Mouse (Mus musculus): ENCODE measurements around the gene Metrnl.
A peak's percentile ranks its signal among the peaks of the same experiment; 100 is the strongest.
"Not testable (repeated sequence)": the region's sequence is repeated elsewhere in the genome, so short reads cannot be mapped to it uniquely, and the experiment has no call there.

Gene Metrnl

DNA sequence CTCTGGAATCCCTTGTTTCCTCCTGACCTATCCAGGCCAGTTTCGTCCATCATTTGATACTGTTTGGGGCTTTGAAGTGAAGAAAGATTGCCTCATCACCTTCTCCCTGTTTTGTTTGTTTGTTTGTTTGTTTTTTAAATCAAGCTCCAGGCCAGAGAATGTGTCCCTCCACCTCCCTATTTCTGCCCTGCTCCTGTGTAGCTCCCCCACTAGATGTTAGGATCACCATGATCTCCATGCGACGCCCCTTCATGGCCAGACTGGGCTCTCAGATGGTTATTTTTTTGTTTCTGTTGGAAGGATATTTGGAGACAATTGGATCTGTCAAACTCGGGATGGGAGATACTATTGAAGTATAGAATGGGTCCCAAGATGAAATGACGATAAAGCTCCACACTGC, at the start of gene Metrnl:
Metrnl (plus strand) TSS at position 301 of the 400 bp plus-strand sequence.
- no peak for DNase-seq (ENCODE audit: low spot score)

GRCm38 (mm10) chr11:121651556-121651955, 49.8 kb upstream of the Metrnl start:
- DNase-seq (ENCODE audit: low spot score): no peak

GRCm38 (mm10) chr11:121651983-121652382, 49.4 kb upstream of the Metrnl start:
- no peak for DNase-seq (ENCODE audit: low spot score)

GRCm38 (mm10) chr11:121652547-121653305, 48.6 kb upstream of the Metrnl start:
- DNase-seq (ENCODE audit: low spot score): peak; percentile 40

DNA sequence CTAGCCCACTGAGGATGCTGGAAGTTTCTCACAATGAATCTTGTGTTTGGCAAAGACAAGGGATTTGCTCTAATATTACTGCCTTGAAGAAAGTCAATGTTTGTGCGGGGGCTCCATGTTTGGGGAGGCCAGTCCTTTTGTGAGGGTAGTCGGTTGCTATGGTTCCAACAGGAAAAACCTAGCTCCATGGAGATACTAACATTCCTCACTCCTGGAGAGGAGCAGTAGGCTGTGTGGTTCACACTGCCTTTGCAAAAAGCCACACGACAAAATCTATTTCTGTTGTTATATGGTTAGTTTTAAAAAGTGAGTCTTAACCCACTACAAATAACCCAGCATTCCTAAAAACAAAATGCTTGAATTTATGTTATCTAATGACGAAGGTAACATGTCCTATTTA, 47.7 kb upstream of the Metrnl start:
- DNase-seq (ENCODE audit: low spot score): no peak

GRCm38 (mm10) chr11:121654406-121654945, 46.9 kb upstream of the Metrnl start:
- DNase-seq (ENCODE audit: low spot score): no peak

DNA sequence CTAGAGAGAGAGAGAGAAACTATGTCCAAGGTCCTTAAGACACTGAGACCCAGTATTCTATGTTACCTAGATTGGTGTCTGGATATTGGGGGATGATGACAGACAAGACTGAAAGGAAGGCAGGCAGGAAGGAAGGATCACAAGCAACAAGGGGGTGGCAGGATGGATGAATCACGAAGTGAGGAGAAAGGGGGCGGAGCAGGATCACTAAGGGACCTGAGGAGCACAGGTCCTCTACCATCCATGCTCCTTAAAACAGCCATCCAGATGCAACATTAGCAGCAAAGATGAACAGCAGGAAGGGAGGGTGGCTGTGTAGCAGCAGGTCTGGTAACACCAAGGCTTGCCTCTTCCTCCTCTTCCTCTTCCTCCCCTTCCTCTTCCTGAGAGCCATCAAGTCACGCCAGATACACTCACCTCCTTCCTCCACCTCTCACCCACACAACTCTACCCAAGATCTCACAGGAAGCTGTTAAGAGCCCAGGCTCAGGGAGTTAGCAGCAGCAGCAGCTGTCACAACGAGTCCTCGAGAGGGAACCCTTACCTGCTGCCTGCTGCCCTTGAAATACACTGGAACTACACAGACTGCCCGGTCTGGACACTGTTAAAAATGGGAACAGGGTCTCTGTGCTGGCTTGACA, 46.1 kb upstream of the Metrnl start:
- DNase-seq (ENCODE audit: low spot score): no peak

DNA sequence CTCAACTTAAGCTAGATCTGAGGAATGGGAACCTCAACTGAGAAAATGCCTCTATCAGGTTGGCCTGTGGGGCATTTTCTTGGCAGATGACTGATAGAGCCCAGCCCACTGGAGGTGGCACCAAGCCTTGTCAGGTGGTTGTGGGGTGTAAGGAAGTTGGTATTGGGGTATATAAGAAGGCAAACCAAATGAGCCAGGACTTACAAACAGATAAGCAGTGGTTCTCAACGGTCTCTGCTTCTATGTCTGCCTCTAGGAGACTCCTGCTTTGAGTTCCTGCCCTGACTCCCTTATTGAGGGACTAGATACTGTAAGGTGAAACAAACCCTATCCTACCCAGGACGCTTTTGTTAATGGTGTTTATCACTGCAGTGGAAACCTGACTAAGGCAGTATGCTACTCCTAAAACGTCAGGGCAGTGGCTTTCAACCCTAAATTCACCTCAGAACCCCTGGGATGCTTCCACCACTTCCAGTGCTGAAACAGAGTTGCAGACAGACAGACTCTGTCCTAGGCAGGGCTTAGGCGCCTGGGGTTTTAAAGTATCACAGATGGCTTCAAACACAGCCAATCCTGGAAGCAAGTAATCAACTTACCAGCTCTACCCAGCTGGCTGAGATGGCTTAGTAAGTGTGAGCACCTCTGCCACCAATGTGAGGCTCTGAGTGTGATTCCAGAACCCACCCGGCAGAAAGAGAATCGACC, 45.4 kb upstream of the Metrnl start:
- no peak for DNase-seq (ENCODE audit: low spot score)

DNA sequence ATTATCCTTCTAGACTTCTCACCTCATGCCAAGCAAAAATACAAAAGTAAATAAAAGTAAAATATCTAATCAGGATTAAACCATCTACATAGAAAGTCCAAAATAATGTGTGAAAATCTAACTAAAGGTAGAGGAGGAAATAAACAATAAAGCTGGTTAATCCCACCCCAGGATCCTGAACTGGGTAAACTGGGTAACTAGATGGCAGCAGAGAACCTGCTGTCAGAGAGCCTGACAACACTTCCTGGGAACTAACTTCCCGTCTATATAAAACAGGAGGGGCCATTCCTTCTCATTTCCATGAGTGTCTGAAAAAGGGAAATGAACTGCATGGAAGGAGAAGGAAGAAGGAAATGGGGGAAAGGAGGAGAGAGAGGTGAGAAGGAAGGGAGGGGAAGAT, 43.2 kb upstream of the Metrnl start:
- no peak for DNase-seq (ENCODE audit: low spot score)

DNA sequence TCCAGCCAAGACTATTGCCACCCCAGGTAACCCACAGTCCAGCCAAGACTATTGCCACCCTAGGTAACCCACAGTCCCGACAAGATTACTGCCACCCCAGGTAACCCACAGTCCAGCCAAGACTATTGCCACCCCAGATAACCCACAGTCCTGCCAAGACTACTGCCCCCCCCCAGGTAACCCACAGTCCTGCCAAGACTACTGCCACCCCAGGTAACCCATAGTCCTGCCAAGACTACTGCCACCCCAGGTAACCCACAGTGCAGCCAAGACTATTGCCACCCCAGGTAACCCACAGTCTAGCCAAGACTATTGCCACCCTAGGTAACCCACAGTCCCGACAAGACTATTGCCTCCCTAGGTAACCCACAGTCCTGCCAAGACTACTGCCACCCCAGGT, 40.7 kb upstream of the Metrnl start:
- not testable (repeated sequence) for DNase-seq (ENCODE audit: low spot score)

DNA sequence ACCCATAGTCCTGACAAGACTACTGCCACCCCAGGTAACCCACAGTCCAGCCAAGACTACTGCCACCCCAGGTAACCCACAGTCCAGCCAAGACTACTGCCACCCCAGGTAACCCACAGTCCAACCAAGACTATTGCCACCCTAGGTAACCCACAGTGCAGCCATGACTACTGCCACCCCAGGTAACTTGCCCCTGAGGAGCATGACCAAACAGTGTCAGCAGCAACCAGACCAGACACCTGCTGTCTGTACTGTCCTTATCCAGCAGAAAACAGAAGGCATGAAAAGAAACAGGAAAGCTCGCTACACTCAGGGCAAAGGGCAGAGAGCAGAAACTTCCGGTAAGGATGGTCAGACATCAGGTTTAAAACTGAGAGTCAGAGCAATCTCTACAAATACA, 40.2 kb upstream of the Metrnl start:
- DNase-seq (ENCODE audit: low spot score): no peak

DNA sequence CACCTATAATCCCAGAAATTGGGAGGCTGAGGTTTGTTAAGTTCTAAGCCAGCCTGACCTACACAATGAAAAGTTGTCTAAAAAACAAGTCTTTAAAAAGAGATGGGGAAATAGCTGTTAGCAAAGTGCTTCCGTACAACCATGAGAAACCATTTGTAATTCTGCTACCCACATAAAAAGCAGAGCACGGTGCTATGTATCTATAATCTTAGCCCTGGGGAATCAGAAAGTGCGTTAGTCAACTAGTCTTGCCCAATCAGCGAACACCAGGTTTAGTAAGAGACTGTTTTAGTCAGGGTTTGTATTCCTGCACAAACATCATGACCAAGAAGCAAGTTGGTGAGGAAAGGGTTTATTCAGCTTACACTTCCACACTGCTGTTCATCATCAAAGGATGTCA, 33.8 kb upstream of the Metrnl start:
- DNase-seq (ENCODE audit: low spot score): no peak

DNA sequence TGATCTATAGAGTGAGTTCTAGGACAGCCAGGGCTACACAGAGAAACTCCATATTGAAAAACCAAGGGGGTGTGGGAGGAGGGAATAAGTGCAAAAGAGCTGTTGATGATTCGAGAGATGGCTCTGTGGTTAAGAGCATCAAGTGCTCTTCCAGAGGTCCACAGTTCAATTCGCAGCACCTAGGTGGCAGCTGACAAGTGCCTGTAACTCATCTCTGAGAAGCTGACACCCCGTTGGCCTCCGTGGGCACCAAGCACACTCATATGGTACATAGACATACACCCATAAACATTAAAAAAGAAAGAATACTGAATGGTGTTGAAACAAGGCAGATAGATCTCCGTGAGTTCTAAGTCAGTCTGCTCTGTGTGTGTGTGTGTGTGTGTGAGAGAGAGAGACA, 32.6 kb upstream of the Metrnl start:
- DNase-seq (ENCODE audit: low spot score): no peak

DNA sequence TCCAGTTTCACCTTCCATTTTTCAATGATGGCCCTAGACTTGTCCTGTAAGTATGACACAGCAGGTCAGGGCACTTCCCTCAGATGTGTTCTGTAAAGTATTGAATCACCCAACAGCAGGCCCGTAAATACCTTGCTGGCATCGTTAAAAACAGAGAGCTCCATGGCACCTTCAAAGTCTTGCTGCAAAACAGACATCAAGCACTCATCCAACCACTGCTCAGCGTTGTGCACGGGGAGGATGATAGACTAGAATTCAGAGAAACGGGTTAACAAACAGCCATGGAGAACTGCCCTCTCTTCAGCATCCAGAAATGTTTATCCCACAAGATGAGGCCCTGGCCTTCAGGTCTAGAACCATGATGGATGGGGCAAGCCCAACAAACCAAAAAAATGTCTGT, 30.4 kb upstream of the Metrnl start:
- no peak for DNase-seq (ENCODE audit: low spot score)

DNA sequence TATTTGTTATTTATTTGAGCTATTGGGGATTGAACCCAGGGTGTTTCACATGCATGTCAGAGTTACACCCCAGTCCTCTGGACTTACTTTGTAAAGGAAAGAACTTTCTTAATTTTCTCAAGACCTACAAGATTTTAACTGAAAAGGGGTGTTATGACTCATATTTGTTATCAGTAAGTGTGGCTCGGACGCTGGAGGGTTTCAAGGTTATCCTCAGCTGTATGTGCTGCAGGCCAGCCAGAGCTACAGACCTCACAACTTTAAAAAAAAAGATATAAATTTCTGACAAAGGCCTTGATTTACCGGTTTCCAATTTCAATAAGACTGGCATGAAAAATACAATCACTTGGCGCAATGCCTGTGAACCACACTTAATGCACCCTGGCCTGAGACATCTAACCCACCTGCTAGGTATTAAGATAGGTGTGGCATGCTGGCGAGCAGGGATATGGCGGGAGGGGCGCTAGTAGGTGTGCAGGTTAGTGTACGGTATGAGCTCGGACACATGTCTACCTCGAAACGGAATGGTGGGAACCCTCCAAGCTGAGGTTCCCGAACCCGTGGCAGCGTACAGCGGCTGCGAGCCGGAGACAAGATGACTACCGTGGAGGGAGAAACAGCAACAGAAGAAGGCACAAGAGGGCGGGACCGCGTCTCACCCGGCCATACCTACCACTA, 28.9 kb upstream of the Metrnl start:
- no peak for DNase-seq (ENCODE audit: low spot score)

DNA sequence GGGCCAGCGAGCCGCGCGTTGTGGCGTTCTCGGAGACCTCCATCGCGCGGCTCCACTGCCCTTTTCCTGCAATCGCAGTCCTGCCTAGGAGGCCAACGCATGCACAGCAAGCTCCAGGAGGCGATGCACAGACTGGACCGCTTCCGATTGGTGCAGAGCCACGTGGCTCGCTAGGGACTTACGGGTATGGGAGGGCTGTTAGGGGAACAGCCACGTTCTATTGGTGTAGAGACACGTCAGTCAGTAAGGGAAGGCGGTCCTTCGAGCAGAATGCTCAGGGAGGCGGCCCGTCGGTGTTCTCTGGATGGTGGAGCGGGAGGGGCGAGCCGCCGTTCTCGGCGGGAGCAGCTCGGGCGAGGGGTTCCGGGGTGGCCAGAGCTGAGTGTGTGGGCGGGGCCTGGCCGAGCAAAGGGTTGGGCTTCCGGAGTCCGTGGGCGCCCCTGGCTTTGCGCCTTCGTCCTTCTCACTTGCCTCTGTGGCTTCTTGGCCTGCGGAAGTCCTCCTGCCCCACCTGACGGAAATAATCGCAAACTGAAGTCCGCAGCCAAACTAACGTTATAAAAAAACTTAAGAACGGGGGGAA, 28.3 kb upstream of the Metrnl start, which contains the start of gene B3gntl1:
B3gntl1 (minus strand) TSS at position 164 of the 583 bp plus-strand sequence.
- peak; percentile 99 for DNase-seq (ENCODE audit: low spot score)

- DNase-seq (ENCODE audit: low spot score): peak; percentile 15
Observed at GRCm38 (mm10) chr11:121673629-121674028, 27.7 kb upstream of the Metrnl start.

DNA sequence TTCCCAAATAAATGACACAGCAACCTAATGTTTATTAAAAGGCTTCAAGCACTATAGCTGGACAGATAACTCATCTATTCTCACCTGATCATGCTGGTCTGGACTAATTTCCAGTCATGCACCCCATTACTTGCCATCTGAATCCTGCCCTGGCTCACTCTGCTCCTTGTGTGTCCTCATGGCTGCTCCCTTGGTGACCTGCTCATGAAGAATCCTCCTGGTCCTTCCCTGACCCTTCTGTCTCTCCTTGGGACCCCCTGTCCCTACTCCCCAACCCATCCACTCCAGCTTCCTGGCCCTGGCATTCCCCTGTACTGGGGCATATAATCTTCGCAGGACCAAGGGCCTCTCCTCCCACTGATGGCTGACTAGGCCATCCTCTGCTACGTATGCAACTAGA, 24.5 kb upstream of the Metrnl start:
- DNase-seq (ENCODE audit: low spot score): no peak

DNA sequence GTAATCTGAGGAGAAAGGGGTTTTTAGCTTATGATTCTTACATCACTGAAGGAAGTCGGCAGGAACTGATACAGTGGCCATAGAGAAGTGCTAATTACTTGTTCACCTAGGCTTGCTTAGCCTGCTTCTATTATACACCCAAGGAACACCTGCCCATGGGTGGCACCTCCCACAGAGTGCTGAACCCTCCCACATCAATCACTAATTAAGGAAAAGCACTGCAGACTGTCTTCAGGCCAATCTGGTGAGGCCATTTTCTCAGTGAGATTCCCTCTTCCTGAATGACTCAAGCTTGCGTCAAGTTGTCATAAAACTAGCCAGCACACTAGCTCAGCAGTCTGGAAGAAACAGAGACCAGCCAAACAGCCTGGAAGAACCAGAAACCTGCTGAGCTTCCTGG, 21.8 kb upstream of the Metrnl start:
- DNase-seq (ENCODE audit: low spot score): no peak

DNA sequence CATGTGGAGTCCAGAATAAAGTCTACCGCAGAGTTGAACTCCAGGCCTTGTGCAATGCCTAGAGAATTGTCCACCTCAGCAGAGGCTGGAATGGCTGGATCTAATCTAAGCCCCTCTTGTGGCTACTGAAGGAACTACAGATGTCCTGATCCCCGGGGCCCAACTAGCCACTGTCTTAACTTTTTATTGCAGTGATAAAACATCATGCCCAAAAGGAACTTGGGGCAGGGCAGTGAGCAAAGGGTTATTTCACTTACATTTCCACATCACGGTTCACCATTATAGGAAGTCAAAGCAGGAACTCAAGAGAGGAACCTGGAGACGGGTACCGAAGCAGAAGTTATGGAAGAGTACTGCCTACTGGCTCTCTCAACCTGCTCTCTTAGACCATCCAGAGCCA, 20.6 kb upstream of the Metrnl start:
- DNase-seq (ENCODE audit: low spot score): no peak

- no peak for DNase-seq (ENCODE audit: low spot score)
Observed at GRCm38 (mm10) chr11:121683243-121683642, 18.1 kb upstream of the Metrnl start.

DNA sequence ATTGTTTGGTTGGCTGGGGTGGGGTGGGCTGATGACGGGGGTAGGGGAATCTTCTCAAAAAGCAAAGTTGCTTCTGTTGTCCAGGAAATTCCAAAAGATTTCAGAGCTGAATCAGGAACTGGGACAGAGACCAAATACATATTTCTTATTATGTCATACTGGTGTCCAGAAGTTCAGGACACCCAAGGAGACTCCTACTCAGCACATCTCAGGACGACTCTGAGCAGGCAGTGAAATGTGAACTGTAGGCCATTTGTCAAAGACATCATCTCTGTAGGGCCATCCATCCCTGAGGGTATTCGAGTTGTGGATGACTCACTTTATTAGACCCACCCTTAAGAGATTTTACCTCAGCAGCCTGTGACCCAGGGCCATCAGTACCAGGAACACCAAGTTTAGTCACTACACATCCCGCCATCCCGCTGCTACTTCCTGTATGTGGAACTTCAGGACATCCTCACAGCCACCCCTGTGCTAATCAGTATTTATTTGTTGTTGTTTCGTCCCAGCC, 15.8 kb upstream of the Metrnl start:
- DNase-seq (ENCODE audit: low spot score): no peak

Data from left cerebral cortex, adult 11 months (tissue).